Mouse (Mus musculus) right cerebral cortex, postnatal 4 days (tissue): Measurements from ENCODE around the gene Pip4k2a.

ENCODE experiments used
- DNase-seq: peaks from one replicate; pipeline ENCODE4 v3.0.0-alpha.2; 2022

Gene Pip4k2a

DNA sequence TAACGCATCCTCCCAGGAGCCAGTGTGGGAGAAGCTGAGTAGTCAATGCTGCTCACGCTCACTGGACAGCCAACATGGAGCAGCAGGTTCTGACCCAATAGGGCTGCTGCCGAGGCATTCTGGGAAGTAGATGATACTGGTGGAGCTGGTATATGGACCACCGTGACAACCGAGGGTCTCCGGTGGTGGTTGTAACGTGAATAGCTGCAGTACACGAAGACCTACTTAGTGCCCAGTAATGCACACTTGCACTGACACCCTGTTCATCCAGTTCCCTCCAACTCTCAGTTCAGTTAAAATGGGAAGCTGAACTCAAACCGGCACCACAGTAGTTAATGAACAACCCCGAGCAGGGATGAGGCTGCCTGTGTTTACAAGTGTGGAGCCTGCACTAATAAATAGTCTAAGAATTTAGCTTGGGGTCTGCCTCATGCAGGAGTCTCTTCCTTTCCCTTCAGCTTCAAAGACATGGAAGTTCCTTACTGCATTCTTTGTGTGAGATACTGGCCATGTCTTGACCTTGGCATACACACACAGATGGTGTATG is 105.9 kb downstream of the Pip4k2a start:
- DNase-seq: no peak

- no peak for DNase-seq
Observed at GRCm38 (mm10) chr2:18890227-18891001, 107.5 kb downstream of the Pip4k2a start.

DNA sequence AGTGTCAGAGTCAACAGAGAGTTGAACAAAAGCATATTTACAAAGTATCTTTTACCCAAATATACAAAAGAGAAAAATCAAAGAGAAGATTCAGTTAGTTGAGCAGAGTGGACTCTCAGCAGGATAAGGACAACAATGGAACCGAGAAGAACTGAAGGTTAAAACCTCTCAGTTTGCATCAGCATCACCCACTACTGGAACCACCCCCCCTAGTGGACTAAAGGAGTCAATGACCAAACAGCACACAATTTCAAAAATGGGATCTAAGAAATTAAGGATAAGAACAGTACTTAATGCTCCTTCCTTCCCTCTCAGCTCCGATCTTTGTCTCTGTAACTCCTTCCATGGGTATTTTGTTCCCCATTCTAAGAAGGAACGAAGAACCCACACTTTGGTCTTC is 113.6 kb downstream of the Pip4k2a start:
- no peak for DNase-seq

GRCm38 (mm10) chr2:18874626-18875025 is 123.3 kb downstream of the Pip4k2a start:
- no peak for DNase-seq

GRCm38 (mm10) chr2:18874063-18874462 is 123.9 kb downstream of the Pip4k2a start:
- no peak for DNase-seq

DNA sequence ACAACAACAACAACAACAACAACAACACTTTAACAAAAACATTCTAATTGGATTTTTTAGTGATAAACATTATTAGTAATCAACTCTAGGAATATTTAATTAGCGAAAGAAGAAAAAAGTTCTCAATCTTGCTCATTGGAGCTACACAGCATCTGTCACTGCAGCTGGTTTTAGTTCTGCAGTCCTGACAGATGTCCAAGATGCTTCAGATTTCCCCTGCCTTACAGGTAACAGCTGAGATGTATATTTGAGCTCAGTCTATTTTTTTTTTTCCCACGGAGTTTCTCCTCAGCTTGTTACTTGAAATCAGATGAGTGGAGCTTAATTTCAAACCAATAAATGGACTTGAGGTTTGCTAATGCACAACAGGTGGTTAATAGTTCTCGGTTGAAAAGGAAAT is 124.5 kb downstream of the Pip4k2a start:
- no peak for DNase-seq

- DNase-seq: peak; percentile 70
Observed at GRCm38 (mm10) chr2:18872797-18873196, 125.1 kb downstream of the Pip4k2a start.

GRCm38 (mm10) chr2:18871087-18871486 is 126.8 kb downstream of the Pip4k2a start:
- no peak for DNase-seq

DNA sequence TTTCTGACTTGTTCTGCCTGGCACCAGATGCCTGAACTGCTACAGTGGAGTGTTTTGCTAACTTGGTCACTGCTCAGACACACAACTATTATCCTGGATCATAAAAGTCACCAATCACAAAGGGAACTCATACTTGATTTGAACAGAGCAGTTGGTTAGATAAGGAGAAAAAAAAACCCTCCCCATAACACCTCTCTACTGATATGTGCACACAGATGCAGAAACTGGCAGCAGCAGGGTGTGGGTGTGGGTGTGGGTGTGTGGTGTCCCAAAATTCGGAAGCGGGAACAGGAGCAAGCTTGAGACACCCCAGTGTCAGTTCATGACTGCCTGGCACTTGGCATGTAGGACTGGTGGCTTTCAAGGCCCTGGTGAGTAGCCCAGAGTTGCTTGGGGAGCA is 130.9 kb downstream of the Pip4k2a start:
- DNase-seq: no peak

DNA sequence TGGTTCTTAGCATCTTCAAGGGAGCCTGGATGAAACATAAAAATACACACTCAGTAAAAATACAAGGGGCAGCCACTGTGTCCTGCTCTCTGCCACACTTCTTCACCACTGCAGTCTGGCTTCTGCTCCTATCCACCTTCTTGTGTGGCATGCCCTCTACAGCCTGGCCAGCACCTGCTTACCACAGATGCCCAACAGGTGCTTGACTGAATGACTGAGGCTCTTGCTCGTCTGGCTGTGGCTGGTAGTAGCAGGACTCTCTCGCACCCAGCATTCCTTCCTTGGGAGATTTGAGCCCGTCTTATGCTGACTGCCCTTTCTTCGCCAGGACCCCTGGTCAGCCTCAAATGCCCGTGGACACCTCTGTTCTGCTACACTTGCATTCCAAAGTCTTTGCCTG is 133.2 kb downstream of the Pip4k2a start:
- no peak for DNase-seq

GRCm38 (mm10) chr2:18861607-18862158 is 136.2 kb downstream of the Pip4k2a start:
- DNase-seq: no peak

- no peak for DNase-seq
Observed at GRCm38 (mm10) chr2:18860686-18861085, 137.2 kb downstream of the Pip4k2a start.

- DNase-seq: no peak
Observed at GRCm38 (mm10) chr2:18857952-18858351, 140.0 kb downstream of the Pip4k2a start.

DNA sequence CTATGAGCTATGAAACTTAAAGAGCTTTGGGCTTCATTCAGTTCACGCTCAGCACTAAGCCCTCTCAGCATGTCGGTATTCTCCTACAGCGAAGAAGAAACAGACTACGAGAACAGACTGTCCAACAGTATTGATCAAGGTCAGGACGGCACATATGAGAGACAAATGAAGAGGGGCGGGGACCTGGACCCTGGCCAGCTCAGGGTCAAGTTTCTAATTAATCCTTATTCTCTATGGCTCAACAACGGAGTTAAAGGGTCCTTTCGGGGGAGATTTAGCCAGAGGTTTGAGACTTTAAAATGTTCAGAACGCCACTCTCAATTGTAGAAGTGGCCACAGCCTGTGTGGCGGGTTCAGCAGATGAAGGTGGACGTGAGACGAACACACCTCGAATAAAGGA is 141.5 kb downstream of the Pip4k2a start:
- DNase-seq: no peak

DNA sequence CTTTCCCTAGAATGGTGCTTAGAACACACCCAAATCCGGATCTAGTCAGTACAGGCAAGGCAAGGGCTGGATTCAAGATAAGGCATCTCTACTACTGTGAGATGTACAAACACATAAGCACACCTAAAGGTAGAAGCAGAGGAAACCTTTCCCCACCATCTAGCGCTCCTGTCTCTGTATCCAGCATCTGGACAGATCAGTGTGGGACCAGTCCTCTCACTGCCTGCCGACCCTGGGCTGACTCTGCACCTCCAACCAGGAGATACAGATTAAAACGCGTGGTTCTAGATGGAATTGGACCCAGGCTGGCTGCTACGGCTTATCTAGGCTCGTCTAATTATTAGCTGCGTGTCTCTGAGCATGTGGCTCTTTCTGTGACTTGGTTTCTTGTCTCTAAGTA is 142.7 kb downstream of the Pip4k2a start:
- no peak for DNase-seq

DNA sequence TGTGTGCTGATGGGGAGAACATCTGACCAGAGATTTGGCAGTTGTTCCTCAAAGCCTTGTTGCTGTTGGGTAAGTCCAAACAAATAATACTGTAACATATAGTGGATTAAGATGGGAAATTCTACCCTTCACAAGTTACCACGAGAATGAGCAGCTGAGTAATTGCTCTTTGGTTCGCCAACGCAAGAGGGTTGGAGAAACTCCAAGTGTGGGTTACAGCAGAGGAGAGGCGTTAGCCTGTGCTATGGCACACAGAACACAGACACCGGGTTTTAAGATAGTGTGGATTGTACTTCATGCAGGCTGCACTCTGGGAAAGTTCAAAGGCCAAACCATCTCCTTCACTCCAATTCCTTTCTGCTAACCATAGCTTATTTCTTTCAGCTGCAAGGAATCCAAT is 144.6 kb downstream of the Pip4k2a start:
- no peak for DNase-seq

DNA sequence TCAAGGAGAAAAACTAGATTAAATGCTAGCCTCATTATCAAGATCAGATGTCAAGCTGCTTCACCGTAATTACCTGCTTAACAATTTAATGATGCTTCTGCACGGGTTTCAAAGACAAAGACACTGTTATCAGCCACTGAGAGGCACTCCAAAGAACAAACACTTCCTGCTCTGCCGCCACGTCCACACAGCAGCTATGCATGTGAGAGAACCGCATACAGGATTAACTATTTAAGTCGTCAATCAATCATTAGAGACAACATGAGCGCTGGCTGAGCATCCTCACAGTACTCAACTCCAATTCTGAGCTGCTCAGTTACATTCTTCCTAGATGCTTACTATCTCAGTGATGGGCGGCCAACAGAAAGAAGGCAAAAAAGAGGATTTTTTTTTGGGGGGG is 147.3 kb downstream of the Pip4k2a start:
- DNase-seq: no peak

- no peak for DNase-seq
Observed at GRCm38 (mm10) chr2:18848074-18848629, 149.8 kb downstream of the Pip4k2a start.

DNA sequence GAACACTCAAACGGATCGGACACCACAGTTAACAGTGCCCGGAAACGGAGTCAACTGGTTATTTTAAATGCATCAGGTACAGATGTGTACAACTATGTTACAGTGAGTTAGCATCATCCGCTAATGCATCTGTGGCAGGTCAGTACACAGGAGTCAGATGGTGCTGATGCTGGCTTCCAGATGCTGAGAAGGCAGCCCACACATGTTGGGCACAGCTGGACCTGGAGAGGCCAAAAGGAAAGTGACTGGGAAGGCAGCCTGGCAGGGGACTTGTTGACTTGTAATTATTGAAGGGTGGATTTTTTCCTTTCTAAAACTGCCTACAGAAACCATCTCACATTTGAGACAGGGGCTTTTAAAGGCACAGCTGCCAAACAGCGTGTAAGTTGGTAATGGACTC is 155.4 kb downstream of the Pip4k2a start:
- no peak for DNase-seq

GRCm38 (mm10) chr2:18841051-18841450 is 156.9 kb downstream of the Pip4k2a start:
- DNase-seq: no peak

DNA sequence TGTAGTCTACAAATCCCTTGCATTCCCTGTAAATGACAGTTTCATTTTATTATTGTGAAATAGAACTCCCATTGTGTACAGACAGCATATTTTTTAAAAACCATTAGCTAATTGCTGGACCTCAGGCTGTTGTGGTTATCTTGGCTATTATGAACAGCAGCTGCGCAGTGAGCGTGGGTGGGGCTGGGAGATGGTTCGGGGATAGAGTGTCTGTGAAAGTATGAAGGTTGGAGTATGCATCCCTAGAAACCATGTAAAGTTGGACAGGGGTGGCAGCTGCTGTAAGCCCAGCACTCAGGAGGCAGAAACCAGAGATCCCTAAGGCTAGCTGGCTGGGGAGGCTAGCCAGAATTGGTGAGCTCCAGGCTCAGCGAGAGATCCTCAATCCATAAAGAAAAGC is 158.4 kb downstream of the Pip4k2a start:
- no peak for DNase-seq

GRCm38 (mm10) chr2:18835266-18835908 is 162.5 kb downstream of the Pip4k2a start:
- DNase-seq: no peak

DNA sequence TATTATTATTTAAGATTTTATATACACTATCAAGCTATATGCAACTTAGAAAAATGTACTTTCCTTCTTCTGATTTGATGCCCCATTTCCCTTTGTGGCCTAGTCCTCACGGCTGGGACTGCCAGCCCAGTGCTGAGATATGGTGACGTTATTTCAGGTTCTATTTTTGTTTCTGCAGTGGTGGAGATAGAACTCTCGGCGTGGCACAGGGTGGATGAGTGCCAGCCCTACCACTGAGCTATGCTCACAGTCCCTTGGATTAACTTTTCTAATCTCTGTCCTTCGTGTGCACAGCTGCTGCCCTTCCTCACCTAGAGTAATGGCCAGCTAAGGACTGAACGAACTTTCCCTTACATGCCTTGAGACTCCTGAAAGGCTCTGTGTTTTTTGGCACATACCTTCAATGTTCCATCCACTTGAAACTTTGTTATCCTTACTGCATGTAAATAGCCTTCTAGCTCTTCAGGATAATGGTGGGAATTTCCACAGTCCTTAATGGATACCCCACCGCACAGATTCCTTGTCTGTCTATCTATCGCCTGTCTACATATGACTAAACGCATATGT is 164.8 kb downstream of the Pip4k2a start:
- DNase-seq: no peak
